Mouse (Mus musculus): ENCODE results near the gene Ezh1. TPM values are rescaled to one million over a fixed set of nuclear protein-coding genes. Genes with fewer than 3 reads are reported as not detected.
A peak's percentile ranks its signal among the peaks of the same experiment; 100 is the strongest.

Ezh1 gene
- polyA plus RNA-seq, 1 experiment from 2014 or later, result 10.2 TPM

DNA sequence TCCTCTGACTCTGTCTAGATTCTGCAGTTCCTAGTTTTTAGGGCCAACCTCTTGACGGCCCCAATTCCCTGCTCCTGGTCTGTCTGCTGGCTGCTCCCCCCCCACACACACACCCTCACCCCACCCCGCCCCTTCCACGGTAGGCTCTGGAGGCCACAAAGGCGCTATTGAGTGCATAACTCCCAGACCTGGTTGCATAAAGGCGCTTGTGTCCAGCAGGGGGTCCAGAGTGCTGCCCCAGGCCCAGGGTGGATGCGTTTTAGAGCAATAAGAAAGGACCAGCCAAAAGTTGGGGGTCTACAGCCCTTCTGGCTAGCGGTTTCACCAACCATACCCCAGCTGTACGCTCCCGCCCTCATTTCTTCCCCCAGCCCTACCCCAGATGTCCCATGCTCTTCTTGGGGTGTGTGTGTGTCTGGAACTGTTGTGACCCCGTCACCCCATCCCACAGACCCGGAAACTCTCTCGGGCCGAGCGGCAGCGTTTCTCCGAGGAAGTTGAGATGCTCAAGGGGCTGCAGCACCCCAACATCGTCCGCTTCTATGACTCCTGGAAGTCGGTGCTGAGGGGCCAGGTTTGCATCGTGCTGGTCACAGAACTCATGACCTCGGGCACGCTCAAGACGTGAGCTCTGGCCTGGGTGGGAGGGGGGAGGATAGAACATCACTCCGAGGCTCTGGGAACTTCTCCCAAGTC lies 36.2 kb upstream of the Ezh1 start:
- peak overlapping the region; percentile 67 for H3K4me3 ChIP-seq (ENCODE audit: low read depth, low read length)
- ATAC-seq (replicated peaks; ENCODE audit: insufficient number of reproducible peaks, low FRiP score, low TSS enrichment), result no peak
- H3K27ac ChIP-seq (ENCODE audit: low read depth, low read length), result no peak overlapping the region
- WGBS (ENCODE audit: insufficient replicate concordance), result 3% methylated on average over 24 of the region's 24 CpGs
- H3K9ac ChIP-seq (ENCODE audit: low read depth, low read length), result peak overlapping the region; percentile 18
- peak overlapping the region; percentile 96 for H3K4me2 ChIP-seq
- peaks cover 3% of the 10 kb centered on the region; the same call in 1 of the 2 replicates for H3K36me3 ChIP-seq (ENCODE audit: control insufficient read depth, insufficient read depth, low read length)
- H3K27me3 ChIP-seq (ENCODE audit: control insufficient read depth, insufficient read depth, low read length), result peaks cover 31% of the 10 kb centered on the region
- H3K4me1 ChIP-seq (ENCODE audit: control insufficient read depth, insufficient read depth, low read length), result peaks cover 55% of the 10 kb centered on the region
- H3K9me3 ChIP-seq (replicated peaks; ENCODE audit: control insufficient read depth, low read length), result no peaks in the 10 kb centered on the region

DNA sequence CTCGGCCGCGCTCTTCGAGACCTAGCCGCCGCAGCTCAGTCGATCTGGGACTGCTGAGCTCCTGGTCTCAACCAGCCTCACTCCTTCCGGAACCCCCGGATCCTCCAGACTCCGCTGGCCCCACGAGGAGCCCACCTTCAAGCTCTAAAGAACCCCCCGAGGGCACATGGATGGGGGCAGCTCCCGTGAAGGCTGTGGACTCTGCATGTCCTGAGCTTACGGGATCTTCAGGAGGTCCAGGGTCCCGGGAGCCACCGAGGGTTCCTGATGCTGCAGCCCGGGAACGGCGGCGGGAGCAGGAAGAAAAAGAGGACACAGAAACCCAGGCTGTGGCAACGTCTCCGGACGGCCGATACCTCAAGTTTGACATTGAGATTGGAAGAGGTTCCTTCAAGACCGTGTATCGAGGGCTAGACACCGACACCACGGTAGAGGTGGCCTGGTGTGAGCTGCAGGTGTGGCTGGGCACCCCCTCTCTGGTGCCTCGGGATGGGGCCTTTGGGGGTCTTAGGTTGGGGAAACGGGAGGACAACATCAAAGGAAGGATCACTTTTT lies 34.6 kb upstream of the Ezh1 start:
- Histone ChIP-seq H3K4me3 (ENCODE audit: low read depth, low read length) (peak overlapping the region; percentile 67), H3K4me2 (peak overlapping the region; percentile 96), H3K27ac (ENCODE audit: low read depth, low read length) (peak overlapping the region; percentile 90), H3K36me3 (ENCODE audit: control insufficient read depth, insufficient read depth, low read length) (peaks cover 5% of the 10 kb centered on the region; the same call in 1 of the 2 replicates), H3K27me3 (ENCODE audit: control insufficient read depth, insufficient read depth, low read length) (peaks cover 26% of the 10 kb centered on the region), H3K4me1 (ENCODE audit: control insufficient read depth, insufficient read depth, low read length) (peaks cover 63% of the 10 kb centered on the region), H3K9me3 (replicated peaks; ENCODE audit: control insufficient read depth, low read length) (no peaks in the 10 kb centered on the region), H3K9ac (ENCODE audit: low read depth, low read length) (peak overlapping the region; percentile 88)
- ATAC-seq (replicated peaks; ENCODE audit: insufficient number of reproducible peaks, low FRiP score, low TSS enrichment), result no peak
- 2% methylated on average over 30 of the region's 30 CpGs for WGBS (ENCODE audit: insufficient replicate concordance)

DNA sequence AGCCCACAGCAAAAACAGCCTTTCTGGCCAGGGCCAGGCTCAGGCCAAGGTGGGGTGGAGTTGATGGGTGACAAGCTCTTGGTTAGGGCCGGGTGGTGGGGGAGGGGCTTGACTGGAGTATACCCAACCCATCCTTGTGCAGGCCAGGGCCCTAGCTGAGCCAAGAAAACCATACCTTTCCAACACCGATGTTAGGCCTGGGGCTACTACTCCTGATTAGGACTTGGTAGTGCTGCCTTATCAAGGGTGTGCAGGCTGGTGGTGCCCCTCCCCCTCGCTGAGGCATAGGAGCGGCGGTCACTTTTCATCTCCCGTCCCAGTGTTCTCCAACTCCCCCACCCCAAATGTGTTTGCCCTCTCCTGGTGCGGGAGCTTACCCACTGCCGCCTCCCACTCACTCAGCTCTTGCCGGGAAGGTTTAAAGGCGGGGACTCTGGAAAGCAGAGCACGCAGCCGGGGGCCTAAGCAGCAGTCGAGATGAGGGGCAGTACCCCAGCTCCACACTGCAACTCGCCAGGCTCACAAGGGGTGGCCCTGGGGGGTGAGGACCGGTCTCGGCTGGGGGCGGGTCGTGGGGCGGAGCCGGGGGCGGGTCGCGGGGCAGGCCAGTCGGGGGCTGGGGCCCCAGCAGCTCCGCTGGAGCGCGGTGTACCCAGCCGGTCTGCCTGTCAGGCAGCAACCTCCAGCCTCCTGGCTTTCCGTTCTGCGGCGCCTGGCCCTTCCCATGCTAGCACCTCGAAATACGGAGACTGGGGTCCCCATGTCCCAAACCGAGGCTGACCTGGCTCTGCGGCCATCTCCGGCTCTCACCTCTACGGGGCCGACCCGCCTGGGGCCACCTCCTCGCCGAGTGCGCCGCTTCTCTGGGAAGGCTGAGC lies 33.9 kb upstream of the Ezh1 start, which contains the start of gene Wnk4:
Gene Wnk4, plus strand, starts transcription at position 620 of the 878 bp plus-strand sequence.
- peak within 1 kb of the TSS; percentile 90 for H3K27ac ChIP-seq (ENCODE audit: low read depth, low read length)
- under 1% methylated on average over 43 of the region's 43 CpGs for WGBS (ENCODE audit: insufficient replicate concordance)
- H3K4me2 ChIP-seq, result peak within 1 kb of the TSS; percentile 96
- H3K36me3 ChIP-seq (ENCODE audit: control insufficient read depth, insufficient read depth, low read length), result peaks cover 5% of the 10 kb centered on the region; the same call in 1 of the 2 replicates
- H3K4me3 ChIP-seq (ENCODE audit: low read depth, low read length), result peak within 1 kb of the TSS; percentile 67
- H3K27me3 ChIP-seq (ENCODE audit: control insufficient read depth, insufficient read depth, low read length), result peaks cover 23% of the 10 kb centered on the region
- H3K9me3 ChIP-seq (replicated peaks; ENCODE audit: control insufficient read depth, low read length), result no peaks in the 10 kb centered on the region
- peak within 1 kb of the TSS; percentile 88 for H3K9ac ChIP-seq (ENCODE audit: low read depth, low read length)
- ATAC-seq (replicated peaks; ENCODE audit: insufficient number of reproducible peaks, low FRiP score, low TSS enrichment), result peak; percentile 85
- H3K4me1 ChIP-seq (ENCODE audit: control insufficient read depth, insufficient read depth, low read length), result peaks cover 63% of the 10 kb centered on the region

DNA sequence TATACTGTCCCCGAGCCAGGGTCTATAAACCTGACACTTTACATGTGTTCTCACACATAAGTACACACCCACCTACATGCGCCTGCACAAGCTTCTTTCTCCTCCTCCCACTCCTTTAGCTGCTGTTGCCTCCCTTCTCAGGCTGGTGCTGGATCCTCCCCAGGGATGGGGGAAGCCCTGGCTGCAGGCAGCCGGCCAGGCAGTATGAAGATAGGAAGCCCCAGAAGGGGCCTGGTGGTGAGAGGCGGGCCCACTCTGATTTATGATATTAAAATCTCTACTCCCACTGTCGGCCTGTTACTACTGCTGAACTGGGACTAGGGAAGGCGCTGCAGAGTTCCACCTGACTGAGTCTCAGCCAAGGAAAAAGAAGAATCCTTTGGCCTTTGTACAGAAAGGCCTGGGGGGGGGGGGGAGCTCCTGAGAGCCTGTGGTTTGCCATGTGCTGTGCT lies 33.0 kb upstream of the Ezh1 start:
- Histone ChIP-seq H3K27me3 (ENCODE audit: control insufficient read depth, insufficient read depth, low read length) (peaks cover 16% of the 10 kb centered on the region), H3K4me1 (ENCODE audit: control insufficient read depth, insufficient read depth, low read length) (peaks cover 60% of the 10 kb centered on the region), H3K27ac (ENCODE audit: low read depth, low read length) (peak overlapping the region; percentile 90), H3K9me3 (replicated peaks; ENCODE audit: control insufficient read depth, low read length) (no peaks in the 10 kb centered on the region), H3K36me3 (ENCODE audit: control insufficient read depth, insufficient read depth, low read length) (peaks cover 5% of the 10 kb centered on the region; the same call in 1 of the 2 replicates), H3K4me2 (peak overlapping the region; percentile 96), H3K4me3 (ENCODE audit: low read depth, low read length) (peak overlapping the region; percentile 67), H3K9ac (ENCODE audit: low read depth, low read length) (peak overlapping the region; percentile 88; the same call in 1 of the 2 replicates)
- ATAC-seq (replicated peaks; ENCODE audit: insufficient number of reproducible peaks, low FRiP score, low TSS enrichment), result 0 out of 2 replicates have a peak, but pooled peaks have one; percentile 20
- 27% methylated on average over 6 of the region's 6 CpGs for WGBS (ENCODE audit: insufficient replicate concordance)

DNA sequence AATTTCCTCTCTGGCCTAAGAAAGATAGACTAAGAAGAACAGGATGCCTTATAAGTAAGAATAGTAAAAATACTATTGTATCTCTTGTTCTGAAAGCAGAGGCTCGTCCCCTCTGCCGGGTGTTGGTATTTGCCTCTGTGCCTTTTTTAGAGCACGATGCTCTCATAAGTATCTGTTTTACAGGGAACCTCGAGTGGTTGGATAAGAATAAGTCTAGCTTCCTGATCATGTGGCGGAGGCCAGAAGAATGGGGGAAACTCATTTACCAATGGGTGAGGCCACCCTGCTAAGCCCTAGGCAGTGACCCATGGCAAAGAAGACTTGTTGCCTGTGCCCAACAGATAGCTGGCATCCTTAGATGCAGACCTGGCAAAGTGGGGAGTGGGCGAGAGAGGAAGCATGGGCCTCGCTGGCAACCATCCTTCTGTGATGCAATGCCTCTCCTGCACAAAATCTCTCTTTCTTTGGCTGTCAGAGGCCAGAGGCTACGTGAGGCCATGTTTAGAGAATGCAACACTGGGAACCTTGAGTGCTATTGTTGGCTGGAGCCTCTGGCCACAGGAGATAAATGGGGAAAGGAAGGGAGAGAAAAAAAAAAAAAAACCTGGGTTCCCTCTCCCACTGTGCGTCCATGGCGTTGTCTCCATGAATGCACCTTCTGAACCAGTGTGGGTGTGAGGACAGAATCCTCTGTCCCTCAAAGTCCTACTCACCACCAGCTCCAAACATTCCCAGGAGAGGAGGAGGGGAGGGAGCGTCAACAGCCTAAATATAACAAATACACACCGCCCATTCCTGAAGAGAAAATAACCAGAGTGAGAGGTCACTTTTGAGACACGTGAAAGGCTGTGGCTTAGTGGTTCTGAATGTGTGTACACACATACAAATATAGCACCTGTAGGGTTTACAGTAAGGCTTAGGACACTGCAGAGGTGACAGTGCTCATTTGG lies 29.8 kb upstream of the Ezh1 start:
- H3K4me2 ChIP-seq, result 0 out of 2 replicates have a peak overlapping the region, but pooled peaks have one; percentile 1
- 68% methylated on average over 13 of the region's 13 CpGs for WGBS (ENCODE audit: insufficient replicate concordance)
- peak overlapping the region; percentile 57 for H3K27ac ChIP-seq (ENCODE audit: low read depth, low read length)
- H3K9me3 ChIP-seq (replicated peaks; ENCODE audit: control insufficient read depth, low read length), result no peaks in the 10 kb centered on the region
- peaks cover 40% of the 10 kb centered on the region for H3K4me1 ChIP-seq (ENCODE audit: control insufficient read depth, insufficient read depth, low read length)
- H3K27me3 ChIP-seq (ENCODE audit: control insufficient read depth, insufficient read depth, low read length), result no peaks in the 10 kb centered on the region
- ATAC-seq (replicated peaks; ENCODE audit: insufficient number of reproducible peaks, low FRiP score, low TSS enrichment), result no peak
- no peak overlapping the region for H3K4me3 ChIP-seq (ENCODE audit: low read depth, low read length)
- H3K36me3 ChIP-seq (ENCODE audit: control insufficient read depth, insufficient read depth, low read length), result peaks cover 5% of the 10 kb centered on the region; the same call in 1 of the 2 replicates
- H3K9ac ChIP-seq (ENCODE audit: low read depth, low read length), result no peak overlapping the region

DNA sequence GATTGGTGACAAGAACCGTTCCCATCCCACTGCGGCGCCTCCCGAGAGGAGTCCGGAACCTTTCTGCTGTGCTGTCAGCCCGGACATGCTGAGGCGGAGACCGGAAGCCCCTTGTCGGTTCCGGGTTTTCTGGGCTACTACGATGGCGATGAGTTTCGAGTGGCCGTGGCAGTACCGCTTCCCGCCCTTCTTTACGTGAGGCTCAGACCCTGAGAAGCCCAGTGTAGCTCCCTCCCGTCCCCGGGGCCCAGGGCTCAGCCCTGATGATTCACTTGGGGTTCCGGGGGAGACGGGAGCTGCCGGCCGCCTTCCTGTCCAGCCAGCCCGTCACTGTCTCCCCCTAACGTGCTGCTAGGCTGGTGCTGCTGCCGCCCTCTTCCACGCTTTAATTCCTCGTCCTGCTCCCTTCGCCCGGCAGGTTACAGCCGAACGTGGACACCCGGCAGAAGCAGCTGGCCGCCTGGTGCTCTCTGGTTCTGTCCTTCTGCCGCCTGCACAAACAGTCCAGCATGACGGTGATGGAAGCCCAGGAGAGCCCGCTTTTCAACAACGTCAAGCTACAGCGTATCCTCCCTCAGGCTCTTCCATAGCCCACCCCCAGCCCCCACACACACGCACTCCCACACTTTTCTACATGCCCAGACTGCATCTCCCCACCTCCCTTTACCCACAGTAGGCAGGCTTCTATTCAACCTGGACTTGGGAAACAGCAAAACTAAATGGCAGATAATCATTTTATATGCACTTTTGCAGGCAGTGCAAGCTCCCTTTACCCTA lies 27.5 kb upstream of the Ezh1 start, which contains the start of gene Vps25:
Gene Vps25, plus strand, starts transcription at position 95 of the 777 bp plus-strand sequence.
- WGBS (ENCODE audit: insufficient replicate concordance), result under 1% methylated on average over 40 of the region's 40 CpGs

DNA sequence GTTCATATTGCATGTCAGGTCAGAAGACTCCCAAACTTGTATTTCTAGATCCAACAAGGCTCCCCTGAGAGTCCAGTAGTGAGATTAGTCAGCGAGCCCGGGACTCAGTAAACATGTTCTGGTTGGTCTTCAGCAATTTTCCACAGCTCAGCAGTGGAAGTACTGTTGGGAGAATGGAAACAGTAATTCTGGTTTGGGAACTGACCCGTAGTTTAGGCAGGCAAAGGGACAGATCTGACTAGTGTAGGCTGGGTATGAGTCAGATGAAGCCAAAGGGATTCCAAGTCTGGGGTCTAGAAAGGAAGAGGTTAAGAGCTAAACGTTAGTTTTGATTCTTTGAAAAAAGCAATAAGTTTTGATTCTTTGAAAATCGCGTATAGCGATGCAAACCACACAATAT lies 26.7 kb upstream of the Ezh1 start:
- Histone ChIP-seq H3K36me3 (ENCODE audit: control insufficient read depth, insufficient read depth, low read length) (peaks cover 5% of the 10 kb centered on the region; the same call in 1 of the 2 replicates), H3K27ac (ENCODE audit: low read depth, low read length) (peak overlapping the region; percentile 95), H3K9me3 (replicated peaks; ENCODE audit: control insufficient read depth, low read length) (no peaks in the 10 kb centered on the region), H3K4me2 (peak overlapping the region; percentile 71), H3K4me1 (ENCODE audit: control insufficient read depth, insufficient read depth, low read length) (peaks cover 16% of the 10 kb centered on the region), H3K27me3 (ENCODE audit: control insufficient read depth, insufficient read depth, low read length) (peaks cover 5% of the 10 kb centered on the region; the same call in 1 of the 2 replicates), H3K9ac (ENCODE audit: low read depth, low read length) (peak overlapping the region; percentile 99), H3K4me3 (ENCODE audit: low read depth, low read length) (peak overlapping the region; percentile 95)
- ATAC-seq (replicated peaks; ENCODE audit: insufficient number of reproducible peaks, low FRiP score, low TSS enrichment), result no peak
- WGBS (ENCODE audit: insufficient replicate concordance), result 8% methylated on average over 7 of the region's 7 CpGs

More for the DNA sequence above, 27.5 kb upstream of the Ezh1 start, which contains the start of gene Vps25:
- Histone ChIP-seq H3K4me1 (ENCODE audit: control insufficient read depth, insufficient read depth, low read length) (peaks cover 24% of the 10 kb centered on the region), H3K4me3 (ENCODE audit: low read depth, low read length) (peak within 1 kb of the TSS; percentile 95), H3K27ac (ENCODE audit: low read depth, low read length) (peak within 1 kb of the TSS; percentile 95), H3K27me3 (ENCODE audit: control insufficient read depth, insufficient read depth, low read length) (no peaks in the 10 kb centered on the region), H3K9me3 (replicated peaks; ENCODE audit: control insufficient read depth, low read length) (no peaks in the 10 kb centered on the region), H3K4me2 (peak within 1 kb of the TSS; percentile 71), H3K9ac (ENCODE audit: low read depth, low read length) (peak within 1 kb of the TSS; percentile 99), H3K36me3 (ENCODE audit: control insufficient read depth, insufficient read depth, low read length) (peaks cover 5% of the 10 kb centered on the region; the same call in 1 of the 2 replicates)
- ATAC-seq (replicated peaks; ENCODE audit: insufficient number of reproducible peaks, low FRiP score, low TSS enrichment), result peak; percentile 68

Measured in heart, embryonic 11.5 days (tissue).